Mouse (Mus musculus) lung, postnatal 0 days (tissue): ENCODE measurements around the gene Pdp2.

Source experiments
- CTCF ChIP-seq: IDR thresholded peaks from 2 replicates; pipeline ENCODE4 v1.5.1; 2016; ENCODE audit warnings: antibody characterized with exemption, mild to moderate bottlenecking
- EP300 ChIP-seq: IDR thresholded peaks from 2 replicates; pipeline ENCODE4 v1.6.1; 2016; ENCODE audit warnings: antibody characterized with exemption, mild to moderate bottlenecking, control low read depth

DNA sequence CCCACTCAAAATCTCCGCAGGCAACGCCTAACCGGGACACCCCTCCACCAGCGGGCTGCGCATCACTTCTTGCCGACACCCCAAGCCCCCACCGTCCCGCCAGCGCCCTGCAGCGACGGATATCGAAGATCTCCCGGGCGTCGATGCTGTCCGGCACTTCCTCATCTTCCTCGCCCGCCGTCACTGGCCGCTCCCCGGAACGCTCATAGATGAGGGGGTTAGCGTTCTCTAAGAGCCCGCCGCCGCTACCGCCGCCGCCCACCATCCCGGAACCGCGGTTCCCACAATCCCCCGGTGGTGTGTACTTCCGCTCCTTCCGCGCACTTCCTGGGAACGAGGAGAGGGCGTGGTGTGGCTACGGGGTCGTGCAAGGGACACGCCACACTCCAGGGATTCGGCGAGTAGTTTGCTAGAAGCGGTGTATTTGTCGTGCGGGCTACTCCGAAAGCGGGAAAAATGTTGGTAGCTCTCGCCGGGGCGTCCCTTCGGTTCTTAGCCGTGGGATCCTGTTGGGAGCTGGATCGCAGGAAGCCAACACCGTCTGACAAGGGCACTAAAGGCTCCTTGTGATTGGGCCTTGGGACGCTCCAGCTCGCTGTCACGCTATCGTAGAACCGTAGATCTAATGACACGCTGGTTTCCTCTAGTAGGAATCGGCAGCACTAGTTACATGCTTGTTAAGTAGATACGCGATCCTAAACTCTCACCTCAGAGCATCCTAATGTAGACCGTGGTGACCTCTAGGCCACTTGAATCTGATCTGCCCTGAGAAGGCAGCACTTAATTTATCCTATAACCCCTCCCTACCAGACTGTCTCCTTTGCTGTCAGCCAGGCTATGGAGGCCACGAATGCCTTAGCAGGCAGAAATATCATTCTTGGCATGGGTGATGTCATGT lies 50.4 kb downstream of the Pdp2 start, which contains the start of gene Ciao2b:
- TF ChIP-seq CTCF (no peak), EP300 (no peak)
